1 mouse cellular context compared by ENCODE assay signal in genomic region chr15:99285189-99285535, GRCm38 (mm10).
TF ChIP-seq lines count a peak whose summit lies in the region.

No protein-coding gene starts in this region.

TF ChIP-seq in MEL, 35 proteins besides CTCF, POLR2A, EP300 and RAD21 (continued from another document):
- TF ChIP-seq UBTF (IDR thresholded peaks at IDR 0.05; ENCODE audit: borderline replicate concordance, insufficient read depth, low read depth, low read length) (no peak), MAZ (IDR thresholded peaks at IDR 0.05; ENCODE audit: low read depth, low read length) (no peak), MAFK (IDR thresholded peaks at IDR 0.05; ENCODE audit: borderline replicate concordance, low read depth, low read length) (no peak), TCF12 (IDR thresholded peaks at IDR 0.05; ENCODE audit: low read depth, low read length) (no peak), NELFE (IDR thresholded peaks at IDR 0.05; ENCODE audit: low read depth, low read length) (no peak), MXI1 (IDR thresholded peaks at IDR 0.05; ENCODE audit: low read depth, low read length) (no peak), POLR2AphosphoS2 (IDR thresholded peaks at IDR 0.05; ENCODE audit: low read length) (no peak), MYC (IDR thresholded peaks at IDR 0.05; ENCODE audit: low read depth, low read length) (no peak), TAL1 (IDR thresholded peaks at IDR 0.05; ENCODE audit: low read length) (no peak), CHD2 (IDR thresholded peaks at IDR 0.05; ENCODE audit: low read length) (no peak), CHD1 (IDR thresholded peaks at IDR 0.05; ENCODE audit: low read depth, low read length) (no peak), USF1 (IDR thresholded peaks at IDR 0.05; ENCODE audit: low read depth, low read length) (no peak), USF2 (IDR thresholded peaks at IDR 0.05; ENCODE audit: borderline replicate concordance in 1 of 2, insufficient read depth in 1 of 2, low read depth in 1 of 2, low read length in 2 of 2) (no peak), GATA1 (IDR thresholded peaks at IDR 0.05; ENCODE audit: low read depth, low read length) (no peak)
